Mouse (Mus musculus) embryonic fibroblast, embryonic 13.5 days (primary cell): ENCODE results near the gene Wdfy2.

Experiments
- CTCF ChIP-seq: IDR thresholded peaks from 2 replicates; pipeline ENCODE4 v1.5.1; 2011; ENCODE audit warnings: mild to moderate bottlenecking, control low read depth, low read length, moderate library complexity, borderline replicate concordance; ENCODE audit not compliant: insufficient read depth
- POLR2A ChIP-seq: IDR thresholded peaks from 2 replicates; pipeline ENCODE4 v1.6.1; 2011; ENCODE audit warnings: low read depth, mild to moderate bottlenecking, control low read depth, low read length, moderate library complexity

DNA sequence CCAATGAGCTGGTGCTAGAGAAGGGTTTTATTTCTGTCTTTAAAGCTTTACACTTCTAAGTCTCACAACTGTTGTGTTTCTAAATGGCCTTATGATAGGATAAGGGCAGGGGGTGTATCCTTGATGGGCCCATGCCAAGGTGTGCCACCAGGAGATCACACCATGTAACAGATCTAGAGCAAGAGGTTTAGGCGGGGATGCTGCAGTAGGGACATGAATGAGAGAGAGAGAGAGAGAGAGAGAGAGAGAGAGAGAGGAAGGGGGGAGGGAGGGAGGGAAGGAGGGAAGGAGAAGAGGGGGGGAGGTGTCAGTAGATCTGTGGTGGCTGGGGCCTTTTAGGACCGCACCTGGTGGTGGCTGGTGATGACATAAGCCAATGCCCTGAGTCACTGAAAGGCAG is 5.5 kb downstream of the Wdfy2 start:
- TF ChIP-seq POLR2A (no peak), CTCF (no peak)
